Mouse (Mus musculus) thymus, postnatal 0 days (tissue): ENCODE measurements at regions not wholly inside any gene's neighbourhood (a gene's known extent, or its start where the extent isn't known, plus 50 kb on each side); places are given as distances from the start of the nearest gene placed in this dataset.

Experiments used
- DNase-seq: peaks from one replicate; pipeline ENCODE4 v3.0.0-alpha.2; 2015; ENCODE audit warnings: low spot score

GRCm38 (mm10) chr13:39351606-39352005 is 390.9 kb upstream of the Slc35b3 start:
- no peak for DNase-seq

GRCm38 (mm10) chr13:39350668-39351067 is 390.0 kb upstream of the Slc35b3 start:
- DNase-seq: no peak

DNA sequence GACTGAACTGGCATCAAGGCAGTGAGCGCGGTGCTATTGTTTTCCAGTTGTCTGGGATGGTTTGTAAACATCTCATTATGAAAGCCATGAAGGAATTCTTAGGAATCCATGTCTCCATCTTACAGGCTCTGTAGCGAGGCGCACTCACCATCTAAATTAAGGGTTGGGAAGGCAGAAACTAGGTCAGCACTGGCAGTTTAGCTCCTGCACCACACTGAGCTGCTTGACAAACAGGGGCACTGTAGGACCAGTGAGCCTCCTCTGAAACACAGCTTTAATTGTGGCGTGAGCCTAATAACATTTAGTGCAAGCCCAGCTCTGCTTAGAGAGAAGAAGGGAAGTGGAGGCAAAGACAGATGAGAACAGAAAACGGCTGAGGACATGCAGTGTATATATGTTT is 387.1 kb upstream of the Slc35b3 start:
- no peak for DNase-seq

GRCm38 (mm10) chr13:39334874-39335273 is 374.2 kb upstream of the Slc35b3 start:
- DNase-seq: no peak

DNA sequence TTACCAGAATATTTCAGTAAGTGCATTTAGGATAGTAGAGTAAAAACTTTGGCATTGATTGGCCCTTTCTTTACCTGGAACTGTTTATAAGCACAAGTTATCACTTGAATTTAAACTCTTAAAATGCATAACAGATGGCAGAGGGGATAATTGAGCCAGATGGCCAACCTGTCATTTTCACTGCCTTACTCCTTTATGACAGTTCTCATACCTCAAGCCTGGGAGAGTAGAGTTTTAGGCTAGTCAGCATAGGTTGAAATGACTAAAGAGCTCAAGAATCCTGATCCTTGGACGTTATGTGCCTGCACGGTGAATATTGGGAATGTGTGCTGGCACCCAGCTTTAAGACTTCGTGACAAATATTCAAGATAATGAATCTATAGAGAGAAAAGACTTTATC is 369.1 kb upstream of the Slc35b3 start:
- DNase-seq: no peak

- no peak for DNase-seq
Measured at GRCm38 (mm10) chr13:39326176-39326575, 365.5 kb upstream of the Slc35b3 start.

DNA sequence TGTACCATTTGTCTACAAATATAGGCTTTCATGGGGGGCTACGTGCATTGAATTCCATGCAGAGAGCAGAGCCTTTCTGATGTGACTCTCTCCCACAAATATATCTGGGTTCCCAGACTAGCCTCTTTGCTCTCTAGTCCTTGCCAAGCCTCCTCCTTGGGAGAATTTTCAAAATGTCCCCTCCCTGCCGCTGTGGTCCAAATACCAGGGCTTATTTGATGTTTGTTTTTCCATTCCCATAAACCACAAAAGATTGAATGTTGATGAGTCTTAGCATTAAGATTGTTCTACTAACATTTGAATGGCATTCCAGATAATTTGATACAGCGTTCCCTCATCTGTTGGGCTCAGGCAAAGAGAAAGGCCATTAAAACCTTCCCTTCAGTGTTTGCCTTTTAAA is 360.4 kb upstream of the Slc35b3 start:
- no peak for DNase-seq

DNA sequence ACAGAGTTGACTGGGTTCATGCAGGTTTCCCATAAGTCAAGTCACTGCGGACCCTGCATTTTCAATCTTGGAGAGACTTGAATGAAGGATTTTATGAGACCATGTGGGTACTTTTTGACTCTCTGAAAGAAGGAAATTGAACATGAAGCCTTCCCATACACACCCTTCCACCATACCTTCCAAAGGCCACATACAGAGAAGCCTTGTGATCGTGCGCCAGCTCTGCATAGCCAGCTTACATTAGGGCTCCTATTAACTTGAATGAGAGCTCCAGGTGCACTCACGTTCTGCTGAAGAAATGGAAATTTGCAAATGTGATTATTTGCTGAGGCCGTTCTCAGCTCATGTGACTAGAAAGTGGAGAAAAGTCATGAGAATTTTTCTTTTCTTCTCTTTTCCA is 349.1 kb upstream of the Slc35b3 start:
- no peak for DNase-seq

DNA sequence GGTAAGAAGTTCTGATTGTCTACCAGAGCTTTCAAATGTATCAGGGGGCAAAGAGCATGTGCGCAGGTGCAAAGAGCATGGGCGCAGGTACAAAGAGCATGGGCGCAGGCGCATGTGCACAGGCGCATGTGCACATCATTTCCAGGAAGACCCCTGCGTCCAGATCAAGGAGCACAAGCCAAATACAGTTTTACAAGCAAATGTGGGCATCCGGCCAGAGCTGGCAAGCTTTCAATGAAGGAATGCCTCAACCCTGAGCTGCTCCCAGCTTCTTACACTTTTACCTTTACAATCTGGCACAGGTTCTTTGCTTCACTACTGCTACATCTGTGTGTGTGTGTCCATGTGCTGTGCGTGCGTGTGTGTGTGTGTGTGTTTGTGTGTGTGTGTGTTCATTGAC is 347.2 kb upstream of the Slc35b3 start:
- no peak for DNase-seq

DNA sequence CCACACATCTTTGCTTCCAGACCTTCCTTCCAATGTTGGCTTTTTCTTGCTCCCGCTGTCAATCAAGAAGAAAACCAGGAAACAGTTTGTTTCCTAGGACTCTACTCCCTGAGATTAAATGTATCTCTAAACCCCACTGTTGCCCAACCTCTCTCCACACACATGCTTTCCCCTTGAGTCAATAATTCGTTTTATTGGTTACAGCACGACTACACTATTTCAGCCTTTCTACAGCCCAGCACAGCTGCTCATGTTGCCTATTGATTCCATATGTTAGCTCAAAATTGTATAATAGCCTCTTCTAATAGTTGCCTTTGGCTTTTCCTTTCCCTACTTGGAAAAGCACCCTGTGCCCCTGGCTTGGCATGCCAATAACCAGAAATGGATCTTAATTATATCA is 346.2 kb upstream of the Slc35b3 start:
- no peak for DNase-seq

GRCm38 (mm10) chr13:39297129-39297528 is 336.5 kb upstream of the Slc35b3 start:
- no peak for DNase-seq

- no peak for DNase-seq
Measured at GRCm38 (mm10) chr13:39290216-39290960, 329.7 kb upstream of the Slc35b3 start.

GRCm38 (mm10) chr13:39282272-39282671 is 321.6 kb upstream of the Slc35b3 start:
- no peak for DNase-seq

- DNase-seq: no peak
Measured at GRCm38 (mm10) chr13:39278101-39278500, 317.4 kb upstream of the Slc35b3 start.

DNA sequence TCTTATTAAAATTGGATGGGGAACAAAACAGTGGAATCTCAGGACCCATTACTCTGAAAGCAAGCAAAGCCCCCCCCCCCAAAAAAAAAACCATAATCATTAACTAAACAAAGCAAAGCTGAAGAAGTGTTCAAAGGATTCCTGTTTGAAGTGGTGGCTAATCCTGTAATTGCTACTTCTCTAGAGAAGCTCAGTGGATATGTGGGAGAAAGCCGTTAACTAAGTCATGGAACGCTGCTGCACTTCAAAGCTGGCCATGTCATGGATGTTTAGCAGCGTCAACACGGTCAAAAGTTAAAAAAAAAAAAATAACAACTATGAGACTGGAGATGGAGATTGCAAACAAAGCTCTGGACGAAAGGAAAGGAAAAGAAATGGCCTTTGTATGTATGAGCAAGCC is 305.3 kb upstream of the Slc35b3 start:
- no peak for DNase-seq

DNA sequence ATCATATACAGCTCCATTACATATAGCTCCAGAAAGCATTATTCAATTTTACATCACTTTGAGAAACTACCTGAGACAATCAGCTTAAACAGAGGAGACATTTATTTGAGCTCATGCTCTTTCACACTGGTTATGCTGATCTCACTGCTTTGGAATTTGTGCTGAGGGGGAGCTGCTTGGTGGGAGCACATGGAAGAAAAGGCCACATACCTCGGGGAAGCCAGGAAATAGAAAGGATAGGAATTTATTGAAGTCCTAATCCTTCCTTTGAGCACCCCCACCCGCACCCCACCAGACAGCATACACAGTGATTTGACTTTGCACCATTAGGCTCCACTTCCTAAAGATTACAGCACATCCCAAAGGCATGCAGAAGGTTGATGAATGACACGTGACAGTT is 296.0 kb upstream of the Slc35b3 start:
- no peak for DNase-seq

- no peak for DNase-seq
Measured at GRCm38 (mm10) chr13:39255338-39255737, 294.7 kb upstream of the Slc35b3 start.

DNA sequence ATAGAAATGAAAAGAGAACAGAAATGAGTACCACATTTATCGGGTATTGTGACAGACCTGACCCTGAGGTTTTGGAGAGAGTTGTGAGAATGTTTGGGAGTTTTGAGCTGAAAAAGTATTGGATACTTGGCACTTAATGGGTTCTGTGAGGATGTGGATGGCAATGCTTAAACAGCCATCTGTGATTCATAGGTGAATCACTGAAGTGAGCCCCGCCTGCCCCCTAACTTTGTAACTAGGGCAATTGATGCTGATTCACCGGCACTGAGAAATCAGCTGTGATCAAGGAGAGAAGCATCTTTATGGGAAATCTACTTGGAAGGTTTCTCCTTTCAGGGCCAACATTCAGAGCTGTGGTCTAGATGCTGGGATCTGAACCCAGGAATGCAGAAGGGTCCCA is 291.9 kb upstream of the Slc35b3 start:
- DNase-seq: no peak

GRCm38 (mm10) chr13:39250096-39250495 is 289.4 kb upstream of the Slc35b3 start:
- no peak for DNase-seq

DNA sequence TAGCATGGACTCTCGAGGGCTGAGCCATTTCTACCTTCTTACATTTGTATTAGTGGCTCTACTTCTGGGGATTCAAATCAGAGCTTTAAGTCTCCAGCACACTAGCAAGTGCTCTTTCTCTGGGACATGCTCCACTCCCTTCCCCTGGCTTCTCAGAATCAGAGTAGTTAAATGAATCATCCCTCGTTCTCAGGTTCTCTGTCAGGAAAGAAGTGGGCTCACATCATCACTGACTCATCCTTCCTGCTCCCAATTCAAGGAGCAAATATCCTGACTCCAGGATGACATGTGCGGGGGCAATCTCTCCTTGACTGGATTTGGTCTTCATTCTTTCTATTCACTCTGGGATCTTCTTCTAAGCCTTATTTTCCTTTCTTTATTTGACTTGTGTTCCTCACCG is 266.2 kb upstream of the Slc35b3 start:
- no peak for DNase-seq

DNA sequence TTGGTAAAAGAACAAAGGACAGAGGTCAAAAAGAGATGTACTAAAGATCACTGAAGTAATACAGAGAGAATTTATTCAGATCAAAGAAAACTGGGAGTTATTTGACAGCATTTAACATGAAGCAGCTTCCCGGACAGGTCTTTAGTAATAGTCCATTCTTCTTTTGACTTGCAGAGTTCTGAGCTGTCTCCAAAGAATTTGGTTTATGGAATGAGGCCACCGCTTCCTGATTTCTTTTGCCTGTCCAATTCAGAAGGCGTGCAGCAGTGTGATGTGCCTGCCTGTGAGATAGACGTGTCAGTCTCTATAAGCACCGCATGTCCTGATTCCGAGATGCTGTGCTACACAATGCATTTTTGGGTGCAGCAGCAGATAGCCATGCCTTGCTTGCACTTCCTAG is 265.0 kb upstream of the Slc35b3 start:
- no peak for DNase-seq

GRCm38 (mm10) chr13:39211076-39211475 is 250.4 kb upstream of the Slc35b3 start:
- DNase-seq: no peak

GRCm38 (mm10) chr13:39183715-39184179 is 223.1 kb upstream of the Slc35b3 start:
- DNase-seq: no peak

DNA sequence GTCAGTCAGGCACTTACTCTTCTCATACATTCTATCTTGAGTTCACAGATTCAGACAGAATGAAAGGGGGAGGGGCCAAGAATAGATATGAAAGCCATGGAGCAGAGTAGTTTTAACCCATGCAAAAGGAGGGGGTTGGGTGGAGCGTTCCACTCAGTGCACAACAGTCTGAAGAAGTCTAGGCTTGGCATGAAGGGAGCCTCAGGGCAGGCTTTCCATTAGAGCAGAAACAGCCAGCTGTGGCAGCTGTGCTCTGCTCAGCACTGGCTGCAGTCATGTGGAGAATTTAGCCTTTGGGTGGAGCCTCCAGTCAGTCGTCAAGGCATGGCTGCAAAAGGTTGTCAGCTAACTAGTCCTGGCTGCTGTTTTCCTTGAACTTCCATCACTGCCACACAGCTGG is 201.3 kb upstream of the Slc35b3 start:
- no peak for DNase-seq
